Mouse (Mus musculus) forebrain, embryonic 13.5 days (tissue): Measurements from ENCODE around the gene Prickle3. TPM values are rescaled to one million over a fixed set of nuclear protein-coding genes. Genes with fewer than 3 reads are reported as not detected.
A peak's percentile ranks its signal among the peaks of the same experiment; 100 is the strongest.
"Not testable (repeated sequence)": the region's sequence is repeated elsewhere in the genome, so short reads cannot be mapped to it uniquely, and the experiment has no call there.

ENCODE experiments used
- ATAC-seq: fragments of 200-750 bp; cut with Nextera tagmentation; 2 replicates; pipeline ENCODE4 v1.8.0; 2017
- H3K27ac ChIP-seq: fragments of 300-500 bp; sonication (generic); 2 replicates; pipeline ENCODE4 v1.5.1; 2015; ENCODE audit warnings: inconsistent platforms, mild to moderate bottlenecking, moderate library complexity
- H3K27me3 ChIP-seq: fragments of 300-500 bp; sonication (generic); 2 replicates; pipeline ENCODE4 v1.6.1; 2015; ENCODE audit warnings: mild to moderate bottlenecking, inconsistent platforms
- H3K36me3 ChIP-seq: fragments of 300-500 bp; sonication (generic); 2 replicates; pipeline ENCODE4 v1.6.1; 2015; ENCODE audit warnings: mild to moderate bottlenecking, inconsistent platforms; ENCODE audit not compliant: poor library complexity, severe bottlenecking
- H3K4me1 ChIP-seq: fragments of 300-500 bp; sonication (generic); 2 replicates; pipeline ENCODE4 v1.6.1; 2015; ENCODE audit warnings: inconsistent platforms
- H3K4me2 ChIP-seq: fragments of 300-500 bp; sonication (generic); 2 replicates; pipeline ENCODE4 v1.6.1; 2015; ENCODE audit warnings: inconsistent platforms, mild to moderate bottlenecking, moderate library complexity
- H3K4me3 ChIP-seq: fragments of 300-500 bp; sonication (generic); 2 replicates; pipeline ENCODE4 v1.5.1; 2015; ENCODE audit warnings: mild to moderate bottlenecking, inconsistent platforms
- H3K9ac ChIP-seq: fragments of 300-500 bp; sonication (generic); 2 replicates; pipeline ENCODE4 v1.6.1; 2015; ENCODE audit warnings: mild to moderate bottlenecking, inconsistent platforms
- H3K9me3 ChIP-seq: fragments of 300-500 bp; sonication (generic); replicated peaks from 2 replicates; pipeline ENCODE4 v1.6.1; 2016; ENCODE audit warnings: inconsistent platforms
- WGBS: fragments of 180-500 bp; shearing (Covaris S2); methylation state at CpG from one replicate; pipeline ENCODE4 v1.1.7; 2015; 5-methylcytosine and 5-hydroxymethylcytosine counted together
- polyA plus RNA-seq: library from polyadenylated mRNA; unstranded; fragments of >200 nt; fragmentation: Nextera tagmentation; extraction: Ambion mirVana; gene quantifications from 2 replicates; pipeline ENCODE4 v1.2.1, GENCODE M21; 2015

The Prickle3 gene
- polyA plus RNA-seq, 1 experiment from 2014 or later = 1.3 TPM

GRCm38 (mm10) chrX:7696954-7697381, 39.9 kb downstream of the Prickle3 start, which contains the start of gene Gpkow:
TSS of gene Gpkow (plus strand) at chrX:7697131.
- Histone ChIP-seq H3K36me3 (peaks cover 11% of the 10 kb centered on the region), H3K4me1 (peaks cover 7% of the 10 kb centered on the region; the same call in 1 of the 2 replicates), H3K4me2 (peak within 1 kb of the TSS; percentile 62), H3K27me3 (no peaks in the 10 kb centered on the region), H3K4me3 (peak within 1 kb of the TSS; percentile 54), H3K9ac (peak within 1 kb of the TSS; percentile 63), H3K27ac (peak within 1 kb of the TSS; percentile 35; the same call in 1 of the 2 replicates), H3K9me3 (no peaks in the 10 kb centered on the region)
- WGBS = 12% methylated on average over 33 of the region's 33 CpGs
- ATAC-seq = peak; percentile 98

GRCm38 (mm10) chrX:7713764-7714134, 56.7 kb downstream of the Prickle3 start:
- ATAC-seq = not testable (repeated sequence)

GRCm38 (mm10) chrX:7714135-7714899, 57.3 kb downstream of the Prickle3 start, which contains the start of gene Wdr45:
TSS of gene Wdr45 (plus strand) at chrX:7714333.
- 13% methylated on average over 38 of the region's 60 CpGs for WGBS
- not testable (repeated sequence) for H3K9me3 ChIP-seq, H3K27ac ChIP-seq, H3K4me1 ChIP-seq, H3K27me3 ChIP-seq, H3K36me3 ChIP-seq
- ATAC-seq = peak; percentile 96
- H3K4me2 ChIP-seq = peak within 1 kb of the TSS; percentile 58
- H3K9ac ChIP-seq = peak within 1 kb of the TSS; percentile 48; the same call in 1 of the 2 replicates
- H3K4me3 ChIP-seq = peak within 1 kb of the TSS; percentile 35

More at GRCm38 (mm10) chrX:7713764-7714134, 56.7 kb downstream of the Prickle3 start:
- H3K4me2 ChIP-seq = peak overlapping the region; percentile 58
- WGBS = 20% methylated on average over 5 of the region's 12 CpGs
- H3K27me3 ChIP-seq, H3K36me3 ChIP-seq, H3K9me3 ChIP-seq, H3K4me1 ChIP-seq, H3K27ac ChIP-seq: not testable (repeated sequence)
- H3K4me3 ChIP-seq = peak overlapping the region; percentile 35
- peak overlapping the region; percentile 48; the same call in 1 of the 2 replicates for H3K9ac ChIP-seq

GRCm38 (mm10) chrX:7716058-7716457, 59.0 kb downstream of the Prickle3 start:
- H3K9ac ChIP-seq, H3K27me3 ChIP-seq, H3K27ac ChIP-seq, H3K4me2 ChIP-seq, H3K4me1 ChIP-seq, ATAC-seq, H3K9me3 ChIP-seq, H3K36me3 ChIP-seq, H3K4me3 ChIP-seq: not testable (repeated sequence)
- whole genome bisulfite sequencing = 22% methylated on average over 1 of the region's 1 CpGs

Other genes with a start within 250 kb of the Prickle3 start
- 0.08 TPM in 1 of 2 replicates, not detected in the other for gene Foxp3, start 83.6 kb upstream of the Prickle3 start, polyA plus RNA-seq
- 3.0 and 3.6 TPM in 2 replicates for gene Ppp1r3f, start 83.0 kb upstream of the Prickle3 start, polyA plus RNA-seq
- 36.8 and 38.5 TPM in 2 replicates for gene Ccdc22, start 51.7 kb upstream of the Prickle3 start, polyA plus RNA-seq
- gene Cacna1f, start 50.2 kb upstream of the Prickle3 start, polyA plus RNA-seq = 0.03 TPM in 2 replicates
- gene Syp, start 18.8 kb upstream of the Prickle3 start, polyA plus RNA-seq = 62.0 and 66.7 TPM in 2 replicates
- gene Plp2, start 14.1 kb downstream of the Prickle3 start, polyA plus RNA-seq = 45.7 and 50.5 TPM in 2 replicates
- gene Magix, start 24.0 kb downstream of the Prickle3 start, polyA plus RNA-seq = 0.06 and 0.09 TPM in 2 replicates
- gene Gpkow, start 39.9 kb downstream of the Prickle3 start, polyA plus RNA-seq = 44.1 and 47.7 TPM in 2 replicates
- 29.0 and 33.6 TPM in 2 replicates for gene Wdr45, start 57.1 kb downstream of the Prickle3 start, polyA plus RNA-seq
- gene Gm45208, start 65.0 kb downstream of the Prickle3 start, polyA plus RNA-seq = 0.53 and 0.67 TPM in 2 replicates
- gene Praf2, start 71.2 kb downstream of the Prickle3 start, polyA plus RNA-seq = 91.9 and 93.3 TPM in 2 replicates
- 30.4 and 33.8 TPM in 2 replicates for gene Ccdc120, start 93.6 kb downstream of the Prickle3 start, polyA plus RNA-seq
- 20.0 and 23.8 TPM in 2 replicates for gene Tfe3, start 105.3 kb downstream of the Prickle3 start, polyA plus RNA-seq
- 71.6 and 82.6 TPM in 2 replicates for gene Gripap1, start 132.5 kb downstream of the Prickle3 start, polyA plus RNA-seq
- 1.1 and 1.4 TPM in 2 replicates for gene Kcnd1, start 165.0 kb downstream of the Prickle3 start, polyA plus RNA-seq
- 43.9 and 44.9 TPM in 2 replicates for gene Otud5, start 184.1 kb downstream of the Prickle3 start, polyA plus RNA-seq
- gene Pim2, start 221.0 kb downstream of the Prickle3 start, polyA plus RNA-seq = 13.0 and 13.3 TPM in 2 replicates
- 29.7 and 36.6 TPM in 2 replicates for gene Slc35a2, start 226.8 kb downstream of the Prickle3 start, polyA plus RNA-seq
- gene Pqbp1, start 242.0 kb downstream of the Prickle3 start, polyA plus RNA-seq = 202 and 206 TPM in 2 replicates
- gene Timm17b, start 242.1 kb downstream of the Prickle3 start, polyA plus RNA-seq = 168 and 193 TPM in 2 replicates